Mouse (Mus musculus): ENCODE data around the gene Rpp25.

DNA sequence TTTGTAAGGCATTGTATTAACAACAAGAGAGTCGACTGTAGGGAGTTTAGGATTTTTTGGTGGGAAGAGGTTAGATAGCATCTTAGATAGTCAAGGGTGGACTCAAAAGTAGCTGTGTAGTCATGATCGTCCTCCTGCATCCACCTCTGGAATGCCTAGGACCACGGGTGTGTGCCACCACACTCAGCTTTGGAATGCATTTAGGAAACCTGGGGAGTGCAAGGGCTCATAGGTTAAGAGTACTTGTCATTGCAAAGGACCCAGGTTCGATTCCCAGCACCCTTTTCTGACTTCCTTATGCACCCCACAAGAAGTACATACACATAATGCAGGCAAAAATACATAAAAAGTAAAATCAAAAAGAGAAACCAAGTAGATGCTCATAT lies 19.0 kb downstream of the Rpp25 start:
- TF ChIP-seq EP300 (IDR thresholded peaks at IDR 0.05; ENCODE audit: low read depth) (no peak), CTCF (IDR thresholded peaks at IDR 0.05; ENCODE audit: low read depth) (no peak)

Measured in liver, postnatal 0 days (tissue).